Mouse (Mus musculus) E14TG2a.4 (cell line): ENCODE measurements around the gene Lasp1.

Source experiments
- H3K27me3 ChIP-seq: 2 replicates; pipeline ENCODE4 v1.6.1; 2014; ENCODE audit warnings: low read length, control low read depth; ENCODE audit not compliant: insufficient read depth
- H3K36me3 ChIP-seq: 2 replicates; pipeline ENCODE4 v1.6.1; 2014; ENCODE audit warnings: low read length, control low read depth; ENCODE audit not compliant: insufficient read depth
- H3K4me1 ChIP-seq: replicated peaks from 2 replicates; pipeline ENCODE4 v1.6.1; 2014; ENCODE audit warnings: low read depth, low read length, control low read depth
- H3K4me3 ChIP-seq: replicated peaks from 2 replicates; pipeline ENCODE4 v1.5.1; 2014; ENCODE audit warnings: mild to moderate bottlenecking, low read length
- H3K9me3 ChIP-seq: 2 replicates; pipeline ENCODE4 v1.6.1; 2014; ENCODE audit warnings: low read length, control low read depth
- CTCF ChIP-seq: conservative IDR thresholded peaks from 2 replicates; pipeline ENCODE4 v1.5.1; 2014; ENCODE audit warnings: low read length
- NANOG ChIP-seq: IDR thresholded peaks from 2 replicates; pipeline ENCODE4 v1.6.1; 2014; ENCODE audit warnings: borderline replicate concordance, low read length, mixed read lengths
- POU5F1 ChIP-seq: IDR thresholded peaks from 2 replicates; pipeline ENCODE4 v1.6.1; 2014; ENCODE audit warnings: low read length, borderline replicate concordance

The Lasp1 gene

DNA sequence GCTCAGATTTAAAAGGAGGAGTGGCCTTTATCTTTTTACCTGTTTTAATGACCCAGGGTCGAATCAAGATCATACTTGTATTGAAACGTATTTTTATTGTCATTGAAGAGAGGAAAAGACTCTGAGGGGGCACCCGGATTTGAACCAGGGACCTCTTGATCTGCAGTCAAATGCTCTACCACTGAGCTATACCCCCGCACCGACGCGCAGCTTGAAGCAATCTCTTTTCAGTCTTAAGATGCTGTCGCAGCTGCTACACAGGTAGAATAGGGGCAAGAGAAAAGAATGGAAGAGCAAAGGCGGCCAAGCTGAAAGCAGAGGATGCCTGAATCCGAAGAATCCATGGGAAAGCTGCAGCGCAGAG is at the start of gene Lasp1:
Gene Lasp1, plus strand, starts transcription at position 219 of the 364 bp plus-strand sequence.
- no peaks in the 10 kb centered on the region for H3K9me3 ChIP-seq
- no peaks in the 10 kb centered on the region for H3K27me3 ChIP-seq
- peak within 1 kb of the TSS; percentile 98 for H3K4me3 ChIP-seq
- TF ChIP-seq POU5F1 = no peak
- no peak for TF ChIP-seq CTCF
- TF ChIP-seq NANOG = no peak
- peaks cover 64% of the 10 kb centered on the region for H3K4me1 ChIP-seq
- peaks cover 16% of the 10 kb centered on the region for H3K36me3 ChIP-seq

DNA sequence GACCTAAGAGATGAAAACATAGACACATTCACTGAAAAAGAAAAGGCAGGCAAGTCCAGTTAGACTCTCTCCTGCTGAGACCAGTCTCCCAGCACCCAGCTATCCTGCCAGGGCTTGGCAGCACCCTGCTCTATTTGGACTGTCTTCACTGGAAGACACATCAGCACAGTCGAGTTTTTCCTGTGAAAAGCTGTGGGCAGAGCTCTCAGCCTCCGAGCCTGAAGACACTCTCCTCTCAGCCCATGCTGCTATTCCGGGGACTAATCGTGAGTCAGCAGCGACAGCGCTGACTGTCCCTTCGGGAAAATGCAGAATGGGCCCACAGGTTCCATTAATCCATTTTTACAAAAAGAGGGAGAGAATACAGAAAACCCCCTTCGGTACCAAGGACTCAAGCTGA is 45.5 kb upstream of the Lasp1 start:
- Histone ChIP-seq H3K9me3 (no peaks in the 10 kb centered on the region), H3K27me3 (no peaks in the 10 kb centered on the region), H3K36me3 (peaks cover 97% of the 10 kb centered on the region), H3K4me3 (no peak overlapping the region), H3K4me1 (peaks cover 17% of the 10 kb centered on the region)
- TF ChIP-seq POU5F1 = no peak
- TF ChIP-seq NANOG = no peak
- no peak for TF ChIP-seq CTCF

DNA sequence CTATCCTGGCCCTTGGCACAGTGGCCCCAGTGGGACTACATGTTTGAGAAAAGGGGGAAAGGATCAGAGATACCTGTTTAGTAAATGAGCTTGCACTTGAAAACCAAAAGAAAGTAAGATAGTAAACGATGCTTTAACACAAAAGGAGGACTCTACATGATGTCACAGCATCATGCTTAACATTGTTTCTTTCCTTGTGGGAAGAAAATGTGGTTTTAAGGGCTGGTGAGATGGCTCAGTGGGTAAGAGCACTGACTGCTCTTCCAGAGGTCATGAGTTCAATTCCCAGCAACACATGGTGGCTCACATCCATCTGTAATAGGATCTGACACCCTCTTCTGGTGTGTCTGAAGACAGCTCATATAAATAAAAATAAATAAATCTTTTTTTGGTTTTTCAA is 40.7 kb upstream of the Lasp1 start:
- H3K4me3 ChIP-seq = no peak overlapping the region
- peaks cover 35% of the 10 kb centered on the region for H3K4me1 ChIP-seq
- H3K36me3 ChIP-seq = peaks cover 98% of the 10 kb centered on the region
- no peaks in the 10 kb centered on the region for H3K27me3 ChIP-seq
- no peak for TF ChIP-seq NANOG
- TF ChIP-seq CTCF = no peak
- TF ChIP-seq POU5F1 = no peak
- H3K9me3 ChIP-seq = no peaks in the 10 kb centered on the region

DNA sequence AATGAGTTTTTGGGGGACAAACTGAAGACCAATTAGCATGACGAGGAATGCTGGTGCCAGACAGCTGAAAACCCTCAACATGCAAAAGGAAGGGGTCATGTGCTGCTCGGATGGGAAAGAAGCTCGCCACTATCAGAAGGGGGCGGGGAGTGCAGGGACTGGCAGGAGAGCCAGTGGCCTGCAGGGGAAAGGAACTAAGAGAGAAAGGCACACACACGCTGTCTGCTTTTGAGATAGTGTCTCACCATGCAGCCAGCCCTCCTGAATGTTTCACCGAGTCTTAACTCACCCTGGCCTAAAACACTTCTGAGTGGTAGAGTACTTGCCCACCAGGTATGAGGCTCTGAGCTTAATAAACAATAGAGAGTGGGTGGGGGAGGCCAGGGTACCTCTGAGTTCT is 39.9 kb upstream of the Lasp1 start:
- H3K36me3 ChIP-seq = peaks cover 96% of the 10 kb centered on the region
- no peaks in the 10 kb centered on the region for H3K9me3 ChIP-seq
- TF ChIP-seq NANOG (no peak), POU5F1 (no peak), CTCF (no peak)
- peaks cover 43% of the 10 kb centered on the region for H3K4me1 ChIP-seq
- no peaks in the 10 kb centered on the region for H3K27me3 ChIP-seq
- no peak overlapping the region for H3K4me3 ChIP-seq

DNA sequence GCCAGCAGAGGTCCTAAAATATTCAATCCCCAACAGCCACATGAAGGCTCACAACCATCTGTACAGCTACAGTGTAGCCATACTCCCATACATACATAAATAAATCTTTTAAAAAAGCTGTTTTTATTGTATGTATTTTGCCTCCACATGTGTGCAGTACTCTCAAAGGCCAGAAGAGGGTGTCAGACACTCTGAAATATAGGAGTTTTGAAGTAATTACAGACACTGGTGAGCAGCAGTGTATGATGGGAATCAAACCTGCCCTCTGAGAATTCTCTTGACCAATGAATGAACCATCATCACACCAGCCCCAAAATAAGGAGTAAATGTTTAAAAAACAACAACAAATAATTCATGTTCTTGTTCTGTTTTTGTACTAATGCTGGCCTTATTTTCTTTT is 37.2 kb upstream of the Lasp1 start:
- H3K36me3 ChIP-seq = peaks cover 84% of the 10 kb centered on the region
- no peaks in the 10 kb centered on the region for H3K9me3 ChIP-seq
- no peaks in the 10 kb centered on the region for H3K27me3 ChIP-seq
- TF ChIP-seq CTCF = peak; percentile 63
- no peak for TF ChIP-seq POU5F1
- peaks cover 52% of the 10 kb centered on the region for H3K4me1 ChIP-seq
- H3K4me3 ChIP-seq = no peak overlapping the region

DNA sequence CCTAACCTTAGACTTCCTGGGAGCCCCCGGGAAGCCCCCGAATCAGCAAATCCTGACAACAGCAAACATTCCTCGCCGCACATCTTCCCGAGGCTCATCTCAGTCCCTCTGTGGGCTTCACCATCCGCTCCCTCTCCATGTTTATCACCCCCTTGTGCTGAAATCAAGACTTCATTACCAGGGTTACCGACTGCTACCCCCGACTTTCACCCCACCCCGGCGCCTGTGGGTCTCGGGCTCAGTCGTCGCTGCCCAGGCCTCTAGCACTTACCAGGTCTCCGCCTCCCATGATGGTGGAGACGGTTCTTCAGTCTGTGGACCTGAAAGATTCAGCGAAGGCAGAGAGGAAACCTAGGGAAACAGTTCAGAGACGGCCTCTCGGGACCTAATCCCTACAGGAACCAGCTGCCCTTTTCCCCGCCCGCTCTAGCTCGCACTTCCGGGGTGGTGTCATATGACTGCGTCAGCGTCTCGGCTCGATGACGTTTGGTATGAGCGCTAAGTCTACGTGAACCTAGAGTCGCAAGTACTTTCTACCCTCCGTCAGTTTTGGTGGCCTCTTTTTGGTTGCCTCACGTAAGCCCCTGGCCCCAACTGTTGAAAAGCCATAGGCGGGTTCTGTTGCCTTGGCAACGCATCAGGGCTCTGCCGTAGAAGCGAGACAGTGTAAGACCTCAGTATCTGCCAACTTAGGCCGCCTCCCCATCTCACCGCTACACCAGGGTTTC is 32.5 kb upstream of the Lasp1 start, which contains the start of gene Cwc25:
Gene Cwc25, minus strand, starts transcription at position 403 of the 728 bp plus-strand sequence.
- peaks cover 45% of the 10 kb centered on the region for H3K4me1 ChIP-seq
- TF ChIP-seq NANOG = no peak
- no peak for TF ChIP-seq CTCF
- no peak for TF ChIP-seq POU5F1
- H3K4me3 ChIP-seq = peak within 1 kb of the TSS; percentile 99
- peaks cover 38% of the 10 kb centered on the region for H3K36me3 ChIP-seq
- H3K27me3 ChIP-seq = 0 out of 2 replicates have a peak, but pooled peaks cover 3% of the 10 kb centered on the region
- H3K9me3 ChIP-seq = no peaks in the 10 kb centered on the region

DNA sequence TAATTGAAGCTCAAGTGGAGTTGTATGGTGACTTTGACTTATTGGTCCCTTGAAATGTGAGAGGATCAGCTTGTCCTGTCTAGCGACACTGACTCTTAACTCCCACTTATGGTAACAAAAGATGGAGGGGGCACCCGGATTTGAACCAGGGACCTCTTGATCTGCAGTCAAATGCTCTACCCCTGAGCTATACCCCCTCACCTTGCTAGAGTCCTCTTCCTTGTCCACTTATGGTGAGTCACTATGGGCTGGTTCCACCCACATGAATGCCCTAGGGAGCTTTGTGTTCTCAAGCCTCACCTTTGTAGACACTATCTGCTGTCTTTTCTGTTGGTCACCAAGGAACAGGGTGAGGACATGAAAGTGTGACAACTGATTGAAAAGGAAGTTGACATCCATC is 29.1 kb upstream of the Lasp1 start:
- no peak for TF ChIP-seq NANOG
- no peak for TF ChIP-seq CTCF
- no peak for TF ChIP-seq POU5F1
- peaks cover 36% of the 10 kb centered on the region for H3K4me1 ChIP-seq
- H3K36me3 ChIP-seq = peaks cover 12% of the 10 kb centered on the region
- H3K4me3 ChIP-seq = no peak overlapping the region
- H3K9me3 ChIP-seq = no peaks in the 10 kb centered on the region
- H3K27me3 ChIP-seq = 0 out of 2 replicates have a peak, but pooled peaks cover 3% of the 10 kb centered on the region

DNA sequence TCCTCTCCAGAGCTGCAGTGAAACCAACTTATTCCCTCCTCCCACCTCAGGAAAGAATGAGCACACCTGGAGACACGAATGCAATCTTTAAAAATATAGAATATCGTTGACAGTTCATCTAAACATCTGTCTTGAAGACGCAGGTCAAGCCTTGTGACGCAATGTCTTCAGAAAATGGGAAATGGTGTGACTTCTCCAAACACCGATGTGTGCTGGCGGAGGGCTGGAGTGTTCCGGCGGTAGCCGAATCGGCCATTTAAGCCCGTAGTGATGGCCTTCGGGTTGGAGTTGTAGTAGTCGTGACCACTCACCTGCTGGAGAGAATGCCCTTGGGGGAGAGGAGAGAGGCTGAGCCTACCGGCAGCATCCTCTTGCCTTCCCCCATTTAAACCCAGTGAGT is 27.4 kb upstream of the Lasp1 start:
- H3K9me3 ChIP-seq = no peaks in the 10 kb centered on the region
- TF ChIP-seq POU5F1 (no peak), NANOG (no peak), CTCF (no peak)
- H3K4me3 ChIP-seq = no peak overlapping the region
- H3K27me3 ChIP-seq = 0 out of 2 replicates have a peak, but pooled peaks cover 3% of the 10 kb centered on the region
- H3K36me3 ChIP-seq = peaks cover 23% of the 10 kb centered on the region
- peaks cover 41% of the 10 kb centered on the region for H3K4me1 ChIP-seq

DNA sequence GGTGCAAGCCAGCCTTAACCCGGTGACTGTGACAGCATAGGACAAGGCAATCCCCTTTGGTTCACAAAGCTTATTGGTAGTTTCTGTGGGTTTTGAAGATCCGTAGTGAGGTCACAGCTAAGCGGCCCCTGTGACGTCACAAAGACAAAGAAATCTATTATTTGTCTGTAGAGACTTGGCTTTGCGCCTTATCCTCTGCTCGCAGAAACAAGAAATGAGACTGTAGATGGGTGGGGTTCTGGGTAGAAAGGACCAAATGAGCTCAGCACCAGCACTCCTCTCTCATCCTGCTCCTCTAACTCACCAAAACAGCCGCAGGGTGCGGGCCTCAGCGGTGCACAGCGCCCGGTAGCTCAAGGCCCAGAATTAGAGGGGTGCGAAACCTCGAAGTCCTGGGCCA is 23.6 kb upstream of the Lasp1 start:
- H3K4me1 ChIP-seq = peaks cover 70% of the 10 kb centered on the region
- H3K9me3 ChIP-seq = no peaks in the 10 kb centered on the region
- H3K4me3 ChIP-seq = peak overlapping the region; percentile 49
- peaks cover 60% of the 10 kb centered on the region for H3K36me3 ChIP-seq
- TF ChIP-seq CTCF (no peak), NANOG (no peak), POU5F1 (no peak)
- no peaks in the 10 kb centered on the region for H3K27me3 ChIP-seq
